Comparison of ENCODE assay signal across 8 mouse cellular contexts in the genomic region with DNA sequence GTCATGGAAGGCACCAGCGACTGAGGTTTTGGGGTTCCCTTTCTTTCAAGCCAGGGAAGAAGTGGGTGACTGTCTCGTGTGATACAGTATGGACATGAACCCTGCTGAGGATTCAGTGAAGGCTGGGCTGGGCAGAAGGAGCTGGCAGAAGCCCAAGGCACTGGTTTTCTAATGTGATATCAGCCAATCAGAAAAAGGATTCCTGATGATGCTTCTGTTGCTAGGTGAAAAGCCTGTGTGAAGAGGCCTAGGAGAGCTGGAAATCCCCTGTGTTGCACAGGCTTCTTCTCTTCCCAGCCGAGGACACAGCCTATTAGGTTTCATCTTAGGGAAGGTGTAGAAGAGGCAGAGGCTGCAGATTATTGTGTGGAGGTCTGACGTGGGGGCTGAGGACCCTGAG. TPM values are rescaled to one million over a fixed set of nuclear protein-coding genes. Genes with fewer than 3 reads are reported as not detected.
DNase-seq lines count a peak whose midpoint lies in the region; ATAC-seq and TF ChIP-seq lines count a peak whose summit lies in the region.

No protein-coding gene starts in this region.

- TF ChIP-seq CTCF in lung, adult 2 months (IDR thresholded peaks at IDR 0.05; ENCODE audit: insufficient read depth, low read length) = no peak
- TF ChIP-seq CTCF in stomach, postnatal 0 days (IDR thresholded peaks at IDR 0.05; ENCODE audit: low read depth) = no peak

- 25% methylated on average over 4 of the region's 4 CpGs for WGBS in heart, embryonic 12.5 days
- WGBS in lung, adult 2 months = 24% methylated on average over 4 of the region's 4 CpGs
- 23% methylated on average over 4 of the region's 4 CpGs for WGBS in neural tube, embryonic 14.5 days
- 21% methylated on average over 4 of the region's 4 CpGs for WGBS in stomach, postnatal 0 days

- TF ChIP-seq EP300 in stomach, postnatal 0 days (optimal IDR thresholded peaks at IDR 0.05) = no peak

- peak; percentile 26; the same call in 1 of the 2 replicates for ATAC-seq in heart, embryonic 12.5 days (ENCODE audit: insufficient number of reproducible peaks, low FRiP score)
- peak; percentile 80 for ATAC-seq in neural tube, embryonic 14.5 days (ENCODE audit: low read depth)
- ATAC-seq in stomach, postnatal 0 days (ENCODE audit: low FRiP score, low TSS enrichment) = peak; percentile 45

- DNase-seq in urinary bladder, postnatal 14 days (ENCODE audit: low spot score) = peak; percentile 68
- DNase-seq in urinary bladder, postnatal 10 days (ENCODE audit: low spot score) = no peak
- DNase-seq in cerebellum, postnatal 36 days = peak; percentile 7 to 36
- DNase-seq in kidney, adult 9 months = peak; percentile 94
- peak; percentile 62 for DNase-seq in lung, adult 2 months
- peak; percentile 54 for DNase-seq in stomach, postnatal 0 days (ENCODE audit: low spot score)

- H3K4me3 ChIP-seq in heart, embryonic 12.5 days = no peak overlapping the region
- H3K4me3 ChIP-seq in lung, adult 2 months (replicated peaks; ENCODE audit: extremely low read depth, low read depth, low read length) = no peak overlapping the region
- H3K4me3 ChIP-seq in neural tube, embryonic 14.5 days (ENCODE audit: low read depth, low read length) = no peak overlapping the region
- no peak overlapping the region for H3K4me3 ChIP-seq in stomach, postnatal 0 days (ENCODE audit: low read depth, low read length)

- H3K36me3 ChIP-seq in heart, embryonic 12.5 days = no peaks in the 10 kb centered on the region
- H3K36me3 ChIP-seq in neural tube, embryonic 14.5 days (ENCODE audit: control insufficient read depth, insufficient read depth, low read length) = no peaks in the 10 kb centered on the region
- H3K36me3 ChIP-seq in stomach, postnatal 0 days (ENCODE audit: control insufficient read depth, insufficient read depth, low read length) = no peaks in the 10 kb centered on the region

- no peak overlapping the region for H3K4me2 ChIP-seq in heart, embryonic 12.5 days
- no peak overlapping the region for H3K4me2 ChIP-seq in neural tube, embryonic 14.5 days (ENCODE audit: low read depth, low read length)
- H3K4me2 ChIP-seq in stomach, postnatal 0 days (replicated peaks; ENCODE audit: low read depth) = no peak overlapping the region

- TF ChIP-seq POLR2A in lung, adult 2 months (IDR thresholded peaks at IDR 0.05; ENCODE audit: borderline replicate concordance, extremely low read depth, low read depth, low read length) = peak; percentile 35; the same call in 1 of the 2 replicates

- H3K9ac ChIP-seq in heart, embryonic 12.5 days = no peak overlapping the region
- no peak overlapping the region for H3K9ac ChIP-seq in neural tube, embryonic 14.5 days (replicated peaks; ENCODE audit: low read depth, low read length)
- H3K9ac ChIP-seq in stomach, postnatal 0 days (ENCODE audit: low read length) = no peak overlapping the region

- no peak overlapping the region for H3K27ac ChIP-seq in heart, embryonic 12.5 days (ENCODE audit: poor library complexity, severe bottlenecking)
- no peak overlapping the region for H3K27ac ChIP-seq in neural tube, embryonic 14.5 days (ENCODE audit: low read depth, low read length)
- H3K27ac ChIP-seq in stomach, postnatal 0 days (replicated peaks) = peak overlapping the region; percentile 67; the same call in 1 of the 2 replicates

- no peaks in the 10 kb centered on the region for H3K9me3 ChIP-seq in heart, embryonic 12.5 days (replicated peaks)
- no peaks in the 10 kb centered on the region for H3K9me3 ChIP-seq in neural tube, embryonic 14.5 days (ENCODE audit: control insufficient read depth, low read length)
- H3K9me3 ChIP-seq in stomach, postnatal 0 days (ENCODE audit: control insufficient read depth, low read length) = no peaks in the 10 kb centered on the region

- peaks cover 42% of the 10 kb centered on the region for H3K27me3 ChIP-seq in heart, embryonic 12.5 days (replicated peaks)
- H3K27me3 ChIP-seq in neural tube, embryonic 14.5 days (ENCODE audit: control insufficient read depth, insufficient read depth, low read length) = peaks cover 9% of the 10 kb centered on the region; the same call in 1 of the 2 replicates
- peaks cover 3% of the 10 kb centered on the region; the same call in 1 of the 2 replicates for H3K27me3 ChIP-seq in stomach, postnatal 0 days (ENCODE audit: control insufficient read depth, insufficient read depth, low read length)

- peaks cover 14% of the 10 kb centered on the region for H3K4me1 ChIP-seq in heart, embryonic 12.5 days (replicated peaks)
- H3K4me1 ChIP-seq in lung, adult 2 months (ENCODE audit: control insufficient read depth, insufficient read depth, low read length) = peaks cover 4% of the 10 kb centered on the region; the same call in 1 of the 2 replicates
- peaks cover 7% of the 10 kb centered on the region; the same call in 1 of the 2 replicates for H3K4me1 ChIP-seq in neural tube, embryonic 14.5 days (ENCODE audit: control insufficient read depth, insufficient read depth, low read length)
- peaks cover 3% of the 10 kb centered on the region; the same call in 1 of the 2 replicates for H3K4me1 ChIP-seq in stomach, postnatal 0 days (replicated peaks; ENCODE audit: control insufficient read depth, insufficient read depth)

RNA-seq across cellular contexts. Expression of a gene that starts 4.0 kb away (rescaled TPM):
- 11.8 and 15.2 TPM in 2 replicates for polyA plus RNA-seq in heart, embryonic 12.5 days (2016; fragmentation: Nextera tagmentation; extraction: Ambion mirVana)
- 1,370 and 1,736 TPM in 2 replicates for polyA plus RNA-seq in lung, adult 2 months (2012; rRNA removed)
- polyA plus RNA-seq in neural tube, embryonic 14.5 days (2014; fragmentation: Nextera tagmentation; extraction: Ambion mirVana) = 1.1 and 1.7 TPM in 2 replicates
- 19.3 and 20.1 TPM in 2 replicates for polyA plus RNA-seq in stomach, postnatal 0 days (2015; fragmentation: Nextera tagmentation; extraction: Ambion mirVana)

RNA-seq across cellular contexts. Expression of a gene that starts 22.8 kb away (rescaled TPM):
- 0.15 TPM in 1 of 2 replicates, not detected in the other for polyA plus RNA-seq in heart, embryonic 12.5 days (2016; fragmentation: Nextera tagmentation; extraction: Ambion mirVana)
- polyA plus RNA-seq in lung, adult 2 months (2012; rRNA removed) = 18.8 and 34.6 TPM in 2 replicates
- polyA plus RNA-seq in neural tube, embryonic 14.5 days (2014; fragmentation: Nextera tagmentation; extraction: Ambion mirVana) = not detected in 2 replicates
- 0.13 and 0.16 TPM in 2 replicates for polyA plus RNA-seq in stomach, postnatal 0 days (2015; fragmentation: Nextera tagmentation; extraction: Ambion mirVana)

RNA-seq across cellular contexts. Expression of a gene that starts 26.1 kb away (rescaled TPM):
- 0.20 and 0.33 TPM in 2 replicates for polyA plus RNA-seq in heart, embryonic 12.5 days (2016; fragmentation: Nextera tagmentation; extraction: Ambion mirVana)
- 544 and 571 TPM in 2 replicates for polyA plus RNA-seq in lung, adult 2 months (2012; rRNA removed)
- 0.24 TPM in 1 of 2 replicates, not detected in the other for polyA plus RNA-seq in neural tube, embryonic 14.5 days (2014; fragmentation: Nextera tagmentation; extraction: Ambion mirVana)
- 6.8 and 8.2 TPM in 2 replicates for polyA plus RNA-seq in stomach, postnatal 0 days (2015; fragmentation: Nextera tagmentation; extraction: Ambion mirVana)

RNA-seq across cellular contexts. Expression of a gene that starts 44.2 kb away (rescaled TPM):
- 1.4 and 2.6 TPM in 2 replicates for polyA plus RNA-seq in heart, embryonic 12.5 days (2016; fragmentation: Nextera tagmentation; extraction: Ambion mirVana)
- polyA plus RNA-seq in lung, adult 2 months (2012; rRNA removed) = 256 and 285 TPM in 2 replicates
- 3.5 and 4.0 TPM in 2 replicates for polyA plus RNA-seq in neural tube, embryonic 14.5 days (2014; fragmentation: Nextera tagmentation; extraction: Ambion mirVana)
- 5.6 and 6.7 TPM in 2 replicates for polyA plus RNA-seq in stomach, postnatal 0 days (2015; fragmentation: Nextera tagmentation; extraction: Ambion mirVana)

RNA-seq across cellular contexts. Expression of a gene that starts 58.2 kb away (rescaled TPM):
- polyA plus RNA-seq in heart, embryonic 12.5 days (2016; fragmentation: Nextera tagmentation; extraction: Ambion mirVana) = 1.3 and 1.7 TPM in 2 replicates
- 68.8 and 70.9 TPM in 2 replicates for polyA plus RNA-seq in lung, adult 2 months (2012; rRNA removed)
- 0.70 and 0.90 TPM in 2 replicates for polyA plus RNA-seq in neural tube, embryonic 14.5 days (2014; fragmentation: Nextera tagmentation; extraction: Ambion mirVana)
- 5.8 and 5.9 TPM in 2 replicates for polyA plus RNA-seq in stomach, postnatal 0 days (2015; fragmentation: Nextera tagmentation; extraction: Ambion mirVana)

Comparison
In these comparisons a context has a peak if more than half of its experiments do, and no peak if none do; other contexts are left out.
1. ATAC-seq: peak in every context shown above with its lines; median percentile 80 in neural tube, embryonic 14.5 days; 45 in stomach, postnatal 0 days; 26 in heart, embryonic 12.5 days.
2. RNA of a gene that starts 4.0 kb away (polyA plus RNA-seq): 1,370 to 1,736 TPM in lung, adult 2 months; 19.3 to 20.1 TPM in stomach, postnatal 0 days, 11.8 to 15.2 TPM in heart, embryonic 12.5 days and 1.1 to 1.7 TPM in neural tube, embryonic 14.5 days; every median in the first group is over 10 times any median in the second.
3. RNA of a gene that starts 22.8 kb away (polyA plus RNA-seq): 18.8 to 34.6 TPM in lung, adult 2 months; 0.13 to 0.16 TPM in stomach, postnatal 0 days, 0.15 TPM in heart, embryonic 12.5 days and not detected in neural tube, embryonic 14.5 days; every median in the first group is over 10 times any median in the second.
4. RNA of a gene that starts 26.1 kb away (polyA plus RNA-seq): 544 to 571 TPM in lung, adult 2 months; 6.8 to 8.2 TPM in stomach, postnatal 0 days, 0.24 TPM in neural tube, embryonic 14.5 days and 0.20 to 0.33 TPM in heart, embryonic 12.5 days; every median in the first group is over 10 times any median in the second.